Mouse (Mus musculus) hindbrain, embryonic 16.5 days (tissue): ENCODE data around the gene Vmn1r70. TPM values are rescaled to one million over a fixed set of nuclear protein-coding genes. Genes with fewer than 3 reads are reported as not detected.

Experiments used
- ATAC-seq: fragments of 200-750 bp; cut with Nextera tagmentation; 2 replicates; pipeline ENCODE4 v1.8.0; 2017; ENCODE audit warnings: moderate TSS enrichment, moderate library complexity
- H3K27ac ChIP-seq: fragments of 300-500 bp; sonication (generic); 2 replicates; pipeline ENCODE4 v1.5.1; 2014; ENCODE audit warnings: low read depth, mild to moderate bottlenecking, control low read depth, low read length, moderate library complexity
- H3K27me3 ChIP-seq: fragments of 300-500 bp; sonication (generic); replicated peaks from 2 replicates; pipeline ENCODE4 v1.6.1; 2014; ENCODE audit warnings: low read length; ENCODE audit not compliant: control insufficient read depth, insufficient read depth
- H3K36me3 ChIP-seq: fragments of 300-500 bp; sonication (generic); 2 replicates; pipeline ENCODE4 v1.6.1; 2014; ENCODE audit warnings: mild to moderate bottlenecking, low read length, moderate library complexity, mixed read lengths; ENCODE audit not compliant: control insufficient read depth, insufficient read depth
- H3K4me1 ChIP-seq: fragments of 300-500 bp; sonication (generic); 2 replicates; pipeline ENCODE4 v1.6.1; 2014; ENCODE audit warnings: low read depth, low read length; ENCODE audit not compliant: control insufficient read depth, insufficient read depth
- H3K4me2 ChIP-seq: fragments of 300-500 bp; sonication (generic); 2 replicates; pipeline ENCODE4 v1.6.1; 2014; ENCODE audit warnings: mild to moderate bottlenecking, low read length, control low read depth, moderate library complexity
- H3K4me3 ChIP-seq: fragments of 300-500 bp; sonication (generic); 2 replicates; pipeline ENCODE4 v1.5.1; 2014; ENCODE audit warnings: mild to moderate bottlenecking, low read length, control low read depth, moderate library complexity
- H3K9ac ChIP-seq: fragments of 300-500 bp; sonication (generic); 2 replicates; pipeline ENCODE4 v1.6.1; 2014; ENCODE audit warnings: low read depth, mild to moderate bottlenecking, control low read depth, low read length, moderate library complexity
- H3K9me3 ChIP-seq: fragments of 300-500 bp; sonication (generic); 2 replicates; pipeline ENCODE4 v1.6.1; 2014; ENCODE audit warnings: mild to moderate bottlenecking, low read length, moderate library complexity; ENCODE audit not compliant: control insufficient read depth
- WGBS: fragments of 180-500 bp; shearing (Covaris S2); extraction: QIAGEN DNeasy Blood & Tissue Kit; methylation state at CpG from one replicate; pipeline ENCODE4 v1.1.7; 2014; 5-methylcytosine and 5-hydroxymethylcytosine counted together
- polyA plus RNA-seq: library from polyadenylated mRNA; unstranded; fragments of >200 nt; fragmentation: Nextera tagmentation; extraction: Ambion mirVana; gene quantifications from 2 replicates; pipeline ENCODE4 v1.2.1, GENCODE M21; 2015

Vmn1r70 gene
- not detected in 2 replicates for polyA plus RNA-seq

DNA sequence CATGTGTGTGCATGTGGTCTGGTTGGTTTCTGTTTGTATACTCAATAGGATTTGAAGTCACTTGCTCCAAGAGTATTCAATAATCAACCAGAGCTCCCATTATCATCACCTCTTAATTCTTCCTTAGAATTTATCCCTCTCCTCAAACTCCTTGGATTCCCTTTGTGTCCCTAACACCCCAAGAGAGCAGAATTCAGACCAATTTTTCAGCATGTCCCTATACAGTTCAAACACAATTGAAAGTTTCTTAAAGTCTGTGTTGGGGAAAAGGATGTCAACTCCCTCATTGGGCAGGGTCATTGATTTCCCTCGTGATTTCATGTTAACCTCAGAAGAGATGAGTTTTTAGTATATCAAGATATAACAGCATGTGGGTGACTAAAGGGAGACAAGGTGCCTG lies at the start of gene Vmn1r70:
Vmn1r70 (plus strand) TSS at position 301 of the 400 bp plus-strand sequence.
- Histone ChIP-seq H3K4me2 (no peak within 1 kb of the TSS), H3K9me3 (peaks cover 19% of the 10 kb centered on the region), H3K4me1 (no peaks in the 10 kb centered on the region), H3K27ac (no peak within 1 kb of the TSS), H3K36me3 (no peaks in the 10 kb centered on the region), H3K4me3 (no peak within 1 kb of the TSS), H3K27me3 (no peaks in the 10 kb centered on the region), H3K9ac (no peak within 1 kb of the TSS)
- WGBS, result 66% methylated on average over 1 of the region's 1 CpGs
- ATAC-seq, result no peak

GRCm38 (mm10) chr7:10613559-10613958 lies 17.8 kb upstream of the Vmn1r70 start, which contains the start of gene Vmn1r69:
Vmn1r69 (minus strand) TSS chr7:10613659.
- H3K4me2 ChIP-seq, result no peak within 1 kb of the TSS
- ATAC-seq, result no peak
- H3K36me3 ChIP-seq, result no peaks in the 10 kb centered on the region
- H3K9me3 ChIP-seq, result peaks cover 16% of the 10 kb centered on the region
- no peak within 1 kb of the TSS for H3K27ac ChIP-seq
- no peaks in the 10 kb centered on the region for H3K4me1 ChIP-seq
- H3K9ac ChIP-seq, result no peak within 1 kb of the TSS
- H3K4me3 ChIP-seq, result no peak within 1 kb of the TSS
- H3K27me3 ChIP-seq, result no peaks in the 10 kb centered on the region

Other genes with a start within 250 kb of the Vmn1r70 start
- not detected in 2 replicates for gene Vmn1r67, start 188.2 kb upstream of the Vmn1r70 start, polyA plus RNA-seq
- gene Zik1, start 136.1 kb upstream of the Vmn1r70 start, polyA plus RNA-seq, result 26.8 and 34.4 TPM in 2 replicates
- gene Vmn1r68, start 73.0 kb upstream of the Vmn1r70 start, polyA plus RNA-seq, result not detected in 2 replicates
- gene Vmn1r69, start 17.9 kb upstream of the Vmn1r70 start, polyA plus RNA-seq, result not detected in 2 replicates
- gene Nlrp4b, start 56.3 kb downstream of the Vmn1r70 start, polyA plus RNA-seq, result not detected in 2 replicates
- not detected in 2 replicates for gene Vmn1r71, start 122.8 kb downstream of the Vmn1r70 start, polyA plus RNA-seq